Mouse (Mus musculus) liver, embryonic 13.5 days (tissue): ENCODE data around the gene Lyst. TPM values are rescaled to one million over a fixed set of nuclear protein-coding genes. Genes with fewer than 3 reads are reported as not detected.
"Not testable (repeated sequence)": the region's sequence is repeated elsewhere in the genome, so short reads cannot be mapped to it uniquely, and the experiment has no call there.

Source experiments
- ATAC-seq: fragments of 200-750 bp; cut with Nextera tagmentation; 2 replicates; pipeline ENCODE4 v1.8.0; 2017; ENCODE audit warnings: low read depth, mild to moderate bottlenecking, moderate number of reproducible peaks, moderate library complexity
- DNase-seq: peaks from one replicate; pipeline ENCODE4 v3.0.0; 2022
- H3K27ac ChIP-seq: fragments of 300-500 bp; sonication (generic); 2 replicates; pipeline ENCODE4 v1.5.1; 2015; ENCODE audit warnings: moderate library complexity, mild to moderate bottlenecking, inconsistent platforms
- H3K27me3 ChIP-seq: fragments of 300-500 bp; sonication (generic); 2 replicates; pipeline ENCODE4 v1.6.1; 2015; ENCODE audit warnings: mild to moderate bottlenecking, inconsistent platforms
- H3K36me3 ChIP-seq: fragments of 300-500 bp; sonication (generic); 2 replicates; pipeline ENCODE4 v1.6.1; 2015; ENCODE audit warnings: mild to moderate bottlenecking, inconsistent platforms
- H3K4me1 ChIP-seq: fragments of 300-500 bp; sonication (generic); replicated peaks from 2 replicates; pipeline ENCODE4 v1.6.1; 2015; ENCODE audit warnings: inconsistent platforms
- H3K4me2 ChIP-seq: fragments of 300-500 bp; sonication (generic); 2 replicates; pipeline ENCODE4 v1.6.1; 2015; ENCODE audit warnings: inconsistent platforms, mild to moderate bottlenecking, moderate library complexity
- H3K4me3 ChIP-seq: fragments of 300-500 bp; sonication (generic); replicated peaks from 2 replicates; pipeline ENCODE4 v1.5.1; 2015; ENCODE audit warnings: mild to moderate bottlenecking, inconsistent platforms
- H3K9ac ChIP-seq: fragments of 300-500 bp; sonication (generic); 2 replicates; pipeline ENCODE4 v1.6.1; 2015; ENCODE audit warnings: mild to moderate bottlenecking, inconsistent platforms
- H3K9me3 ChIP-seq: fragments of 300-500 bp; sonication (generic); replicated peaks from 2 replicates; pipeline ENCODE4 v1.6.1; 2016; ENCODE audit warnings: inconsistent platforms
- WGBS: fragments of 180-500 bp; shearing (Covaris S2); methylation state at CpG from one replicate; pipeline ENCODE4 v1.1.7; 2015; ENCODE audit not compliant: insufficient replicate concordance; 5-methylcytosine and 5-hydroxymethylcytosine counted together
- polyA plus RNA-seq: library from polyadenylated mRNA; unstranded; fragments of >200 nt; fragmentation: Nextera tagmentation; extraction: Ambion mirVana; gene quantifications from 2 replicates; pipeline ENCODE4 v1.2.1, GENCODE M21; 2015

Gene Lyst
- polyA plus RNA-seq, 1 experiment from 2014 or later = 1.4 TPM

DNA sequence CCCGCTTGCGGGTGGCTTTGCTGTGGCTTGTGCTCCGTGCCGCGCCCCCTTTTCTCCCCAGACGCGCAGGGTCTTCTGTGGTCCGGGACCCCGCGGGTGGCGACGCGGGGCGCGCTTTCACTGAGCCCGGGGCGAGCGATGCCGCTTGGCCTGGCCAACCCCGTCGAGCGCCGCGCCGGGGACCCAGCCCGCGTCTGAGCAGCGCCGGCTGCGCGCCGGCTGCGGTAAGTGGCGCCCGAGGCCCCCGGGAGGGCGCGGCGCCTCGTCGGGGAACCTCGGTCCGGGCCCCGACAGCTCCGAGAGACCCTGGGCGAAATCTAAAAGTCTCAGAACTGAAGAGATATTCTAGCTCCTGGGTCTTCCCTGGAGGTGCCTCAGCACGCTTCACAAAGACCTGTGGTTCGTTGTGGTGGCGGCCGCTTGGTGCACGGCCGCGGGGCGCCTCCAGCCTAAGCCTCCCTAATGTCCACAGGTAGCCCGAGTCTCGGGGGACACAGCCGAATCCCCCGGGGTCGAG is 194.3 kb downstream of the Lyst start:
- Histone ChIP-seq H3K4me3 (peak overlapping the region; percentile 56), H3K9ac (no peak overlapping the region), H3K36me3 (no peaks in the 10 kb centered on the region), H3K27me3 (peaks cover 59% of the 10 kb centered on the region), H3K9me3 (no peaks in the 10 kb centered on the region), H3K27ac (no peak overlapping the region), H3K4me1 (peaks cover 18% of the 10 kb centered on the region), H3K4me2 (peak overlapping the region; percentile 75)
- ATAC-seq (peak; percentile 31; the same call in 1 of the 2 replicates), DNase-seq (no peak)
- whole genome bisulfite sequencing = under 1% methylated on average over 45 of the region's 59 CpGs

DNA sequence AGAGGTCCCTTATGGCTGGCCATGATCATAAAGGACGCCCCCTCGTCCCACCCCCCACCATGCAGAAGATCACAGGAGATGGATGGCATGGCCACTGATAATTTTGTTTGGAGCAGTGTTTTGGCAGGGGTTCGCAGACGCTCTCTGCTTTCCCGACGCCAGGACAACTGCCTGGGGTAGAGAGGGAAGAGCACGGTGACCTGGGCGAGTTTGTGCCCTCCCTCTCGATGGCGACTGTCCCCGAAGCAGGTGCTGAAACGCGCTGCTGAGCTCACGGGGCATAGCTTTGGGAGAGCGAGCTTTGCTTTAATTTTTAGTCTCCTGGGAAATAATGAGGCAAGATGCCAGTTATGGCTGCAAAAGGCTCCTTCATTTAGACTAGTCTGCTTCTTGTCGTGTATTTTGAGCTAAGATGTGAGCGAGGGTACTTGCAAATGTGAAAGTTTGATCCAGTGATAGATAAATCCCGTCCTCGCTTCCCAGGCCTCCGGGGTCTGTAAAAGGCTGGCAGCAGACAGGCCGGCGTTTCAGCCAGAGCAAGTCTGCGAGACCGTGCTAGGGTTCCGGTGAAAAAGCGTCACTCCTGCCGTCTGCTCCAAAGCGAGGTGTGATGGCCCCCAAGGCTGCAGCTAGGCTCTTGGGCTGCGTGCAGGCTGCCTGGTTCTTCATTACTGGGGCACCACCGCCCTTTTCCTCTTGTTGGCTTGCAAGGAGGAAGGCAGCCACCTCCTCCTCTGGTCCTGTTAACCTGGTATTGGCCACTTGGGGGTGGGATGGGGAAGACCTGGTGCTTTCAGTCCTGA is 195.0 kb downstream of the Lyst start:
- Histone ChIP-seq H3K9me3 (no peaks in the 10 kb centered on the region), H3K4me2 (peak overlapping the region; percentile 75), H3K36me3 (no peaks in the 10 kb centered on the region), H3K4me3 (peak overlapping the region; percentile 56), H3K27ac (no peak overlapping the region), H3K4me1 (peaks cover 18% of the 10 kb centered on the region), H3K27me3 (peaks cover 59% of the 10 kb centered on the region), H3K9ac (no peak overlapping the region)
- WGBS = 3% methylated on average over 30 of the region's 30 CpGs
- DNase-seq (no peak), ATAC-seq (no peak)

DNA sequence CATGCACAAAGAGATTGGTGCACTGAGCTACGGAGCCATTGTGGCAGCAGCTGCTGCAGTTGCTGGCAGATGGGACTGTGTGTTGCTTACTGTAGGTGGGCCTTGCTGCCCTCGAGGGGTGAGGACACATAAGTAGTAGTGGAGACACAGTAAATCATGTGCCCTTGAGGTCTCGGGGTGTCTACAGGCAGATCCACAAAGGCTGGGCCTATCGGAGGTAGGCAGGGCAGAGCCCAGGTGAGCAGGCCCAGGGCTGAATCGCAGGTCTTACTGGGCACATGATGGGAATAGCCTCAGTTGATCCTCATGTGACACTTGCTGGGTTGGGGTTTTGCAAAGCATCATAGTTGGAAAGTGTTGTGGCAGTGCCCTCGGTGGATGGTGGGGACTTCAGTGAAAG is 196.8 kb downstream of the Lyst start:
- Histone ChIP-seq H3K27me3 (peaks cover 59% of the 10 kb centered on the region), H3K36me3 (no peaks in the 10 kb centered on the region), H3K9me3 (no peaks in the 10 kb centered on the region), H3K9ac (no peak overlapping the region), H3K4me2 (no peak overlapping the region), H3K4me3 (no peak overlapping the region), H3K4me1 (peaks cover 18% of the 10 kb centered on the region), H3K27ac (no peak overlapping the region)
- no peak for ATAC-seq
- WGBS = 66% methylated on average over 6 of the region's 6 CpGs
- no peak for DNase-seq

DNA sequence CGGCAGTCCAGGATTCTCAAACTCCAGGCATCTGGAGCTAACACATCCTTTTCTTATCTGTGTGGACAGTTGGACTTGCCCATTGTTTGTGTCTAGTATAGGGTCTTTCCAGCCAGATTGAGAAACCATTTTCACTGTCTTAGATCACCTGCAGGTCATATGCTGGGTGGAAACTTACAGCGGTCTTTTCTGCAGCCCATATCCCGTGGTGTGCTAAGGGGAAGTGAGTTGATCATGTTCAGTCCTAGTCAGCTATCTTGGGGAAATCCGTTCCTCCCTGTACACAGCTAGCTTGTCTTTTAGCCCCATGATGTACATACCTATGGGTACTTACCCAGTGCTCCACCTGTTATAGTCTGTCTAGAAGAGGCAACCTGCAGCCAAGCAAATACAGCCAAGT is 197.9 kb downstream of the Lyst start:
- no peak for DNase-seq
- Histone ChIP-seq H3K9ac (no peak overlapping the region), H3K4me2 (no peak overlapping the region), H3K27ac (no peak overlapping the region), H3K27me3 (peaks cover 50% of the 10 kb centered on the region), H3K4me1 (peaks cover 18% of the 10 kb centered on the region), H3K9me3 (no peaks in the 10 kb centered on the region), H3K4me3 (no peak overlapping the region), H3K36me3 (no peaks in the 10 kb centered on the region)
- ATAC-seq = no peak
- 57% methylated on average over 4 of the region's 4 CpGs for WGBS

DNA sequence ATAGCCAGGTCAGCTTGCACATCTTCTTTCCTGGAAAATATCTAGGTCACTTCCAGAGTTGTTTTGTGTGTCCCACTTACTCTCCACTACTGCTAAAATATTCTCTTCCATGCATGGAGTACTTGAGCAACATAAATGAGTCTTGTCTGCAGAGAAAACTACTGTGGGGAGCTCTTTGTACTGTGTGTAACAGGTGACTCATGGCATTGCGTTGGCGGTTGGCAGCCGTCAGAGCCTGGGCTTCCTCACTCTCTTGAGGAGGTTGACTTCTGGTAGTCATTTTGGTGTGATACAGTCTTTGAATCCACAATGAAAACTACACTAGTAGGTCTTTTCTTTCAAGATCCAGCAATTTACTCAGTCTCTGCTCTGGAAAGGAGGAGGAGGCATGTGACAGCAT is 201.8 kb downstream of the Lyst start:
- no peak for ATAC-seq
- Histone ChIP-seq H3K4me3 (no peak overlapping the region), H3K27ac (no peak overlapping the region), H3K36me3 (no peaks in the 10 kb centered on the region), H3K9me3 (no peaks in the 10 kb centered on the region), H3K4me2 (no peak overlapping the region), H3K27me3 (peaks cover 14% of the 10 kb centered on the region), H3K4me1 (no peaks in the 10 kb centered on the region), H3K9ac (no peak overlapping the region)
- no peak for DNase-seq
- WGBS = 72% methylated on average over 3 of the region's 3 CpGs

DNA sequence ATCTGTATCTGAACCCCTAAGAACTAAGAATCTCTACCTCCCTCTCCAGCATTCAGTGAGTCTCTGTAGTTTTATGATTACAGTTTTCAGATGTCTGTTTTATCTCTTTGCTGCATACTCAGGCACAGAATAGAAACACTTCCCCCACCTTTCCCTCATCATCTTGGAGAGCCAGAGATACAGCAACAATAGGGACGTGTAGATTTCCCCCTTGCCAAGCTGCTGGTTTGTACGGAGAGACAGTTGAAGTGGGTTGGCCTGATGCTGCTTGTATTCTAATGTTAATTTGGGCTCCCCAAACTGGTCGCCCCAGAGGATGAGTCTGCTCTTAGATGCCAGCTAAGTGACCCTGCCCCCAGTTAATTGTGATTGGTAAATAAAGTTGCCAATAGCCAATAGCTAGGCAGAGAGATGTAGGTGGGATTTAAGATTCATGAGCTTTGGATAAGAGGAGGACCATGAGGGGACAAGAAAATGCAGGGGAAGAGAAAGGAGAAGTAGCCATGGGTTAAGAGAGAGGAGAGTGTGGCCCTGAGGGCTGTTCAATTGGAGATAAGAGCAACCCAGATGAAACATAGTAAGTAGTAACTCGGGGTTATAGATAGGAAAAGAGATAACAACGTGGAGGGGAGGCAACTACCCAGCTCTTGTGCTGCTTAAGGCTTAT is 205.1 kb downstream of the Lyst start:
- DNase-seq = no peak
- H3K4me2 ChIP-seq = no peak overlapping the region
- 6% methylated on average over 5 of the region's 5 CpGs for WGBS
- H3K9ac ChIP-seq = no peak overlapping the region
- H3K27ac ChIP-seq = no peak overlapping the region
- no peak for ATAC-seq
- H3K4me1 ChIP-seq = no peaks in the 10 kb centered on the region
- no peaks in the 10 kb centered on the region for H3K27me3 ChIP-seq
- no peaks in the 10 kb centered on the region for H3K36me3 ChIP-seq
- H3K4me3 ChIP-seq = no peak overlapping the region
- H3K9me3 ChIP-seq = no peaks in the 10 kb centered on the region

DNA sequence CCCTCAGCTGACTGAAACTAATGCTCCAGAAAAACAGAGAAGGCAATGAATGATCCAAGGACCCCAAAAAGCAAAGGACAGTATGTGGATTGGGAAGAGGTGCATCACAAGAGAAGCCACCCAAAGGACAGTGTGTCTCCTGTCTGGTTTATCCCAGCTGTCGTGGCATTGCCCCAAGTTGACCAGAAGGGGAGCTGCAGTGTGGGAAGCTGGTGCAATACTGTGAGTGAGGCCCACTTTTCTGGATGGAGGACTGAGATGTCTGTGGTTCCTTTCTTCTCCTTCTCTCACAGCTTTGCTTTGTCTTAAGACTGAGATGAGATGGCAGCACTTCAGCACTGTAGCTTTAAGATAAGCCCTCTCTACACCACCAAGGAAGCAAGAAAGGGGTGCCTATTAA is 205.9 kb downstream of the Lyst start:
- no peak overlapping the region for H3K9ac ChIP-seq
- DNase-seq = no peak
- no peaks in the 10 kb centered on the region for H3K27me3 ChIP-seq
- no peaks in the 10 kb centered on the region for H3K36me3 ChIP-seq
- H3K4me2 ChIP-seq = no peak overlapping the region
- H3K27ac ChIP-seq = no peak overlapping the region
- no peak overlapping the region for H3K4me3 ChIP-seq
- no peaks in the 10 kb centered on the region for H3K9me3 ChIP-seq
- no peaks in the 10 kb centered on the region for H3K4me1 ChIP-seq
- no peak for ATAC-seq
- 50% methylated on average over 1 of the region's 1 CpGs for WGBS

DNA sequence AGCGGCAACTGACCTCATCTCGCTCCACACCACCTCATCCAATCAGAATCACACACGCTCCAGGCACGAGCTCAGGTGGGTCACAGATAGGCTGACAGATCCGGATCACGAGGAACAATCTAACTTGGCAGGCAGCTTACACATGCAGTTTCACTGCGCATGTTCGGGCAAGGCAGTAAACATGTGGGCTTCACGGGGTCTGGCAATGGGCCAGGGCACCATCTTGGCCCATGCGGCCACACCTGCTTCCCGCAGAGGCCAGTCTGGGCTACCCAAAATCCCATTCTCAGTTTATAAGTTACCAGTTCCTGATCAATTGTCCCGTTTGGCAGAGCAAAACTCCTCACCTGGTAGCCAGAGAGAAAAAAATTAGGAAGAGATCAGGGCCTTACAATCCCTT is 207.6 kb downstream of the Lyst start:
- not testable (repeated sequence) for H3K9me3 ChIP-seq, H3K4me1 ChIP-seq, H3K9ac ChIP-seq, ATAC-seq, H3K4me2 ChIP-seq, H3K27ac ChIP-seq, H3K36me3 ChIP-seq, H3K4me3 ChIP-seq, DNase-seq, H3K27me3 ChIP-seq
- 78% methylated on average over 12 of the region's 12 CpGs for WGBS

DNA sequence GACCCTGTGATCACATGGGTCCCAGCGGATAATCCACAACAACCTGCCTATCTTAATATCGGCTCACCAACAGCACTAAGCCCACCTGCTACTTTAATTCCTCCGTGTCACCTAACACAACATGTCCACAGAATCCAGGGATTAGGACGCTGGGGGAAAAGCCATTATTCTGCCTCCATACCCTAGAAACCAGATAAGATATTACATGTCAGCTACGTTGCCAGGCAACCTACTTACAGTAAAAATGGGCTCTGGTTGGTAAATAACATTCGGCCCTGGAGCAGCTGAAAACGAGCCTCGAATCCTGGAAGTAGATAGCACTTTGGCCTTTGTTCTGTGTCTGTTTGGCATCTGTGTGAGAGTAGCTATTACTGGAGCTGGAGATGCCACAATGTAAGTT is 208.6 kb downstream of the Lyst start:
- Histone ChIP-seq H3K27ac (no peak overlapping the region), H3K36me3 (no peaks in the 10 kb centered on the region), H3K9ac (no peak overlapping the region), H3K27me3 (no peaks in the 10 kb centered on the region), H3K9me3 (no peaks in the 10 kb centered on the region), H3K4me2 (no peak overlapping the region), H3K4me3 (no peak overlapping the region), H3K4me1 (no peaks in the 10 kb centered on the region)
- WGBS = 68% methylated on average over 8 of the region's 8 CpGs
- ATAC-seq = no peak
- no peak for DNase-seq

DNA sequence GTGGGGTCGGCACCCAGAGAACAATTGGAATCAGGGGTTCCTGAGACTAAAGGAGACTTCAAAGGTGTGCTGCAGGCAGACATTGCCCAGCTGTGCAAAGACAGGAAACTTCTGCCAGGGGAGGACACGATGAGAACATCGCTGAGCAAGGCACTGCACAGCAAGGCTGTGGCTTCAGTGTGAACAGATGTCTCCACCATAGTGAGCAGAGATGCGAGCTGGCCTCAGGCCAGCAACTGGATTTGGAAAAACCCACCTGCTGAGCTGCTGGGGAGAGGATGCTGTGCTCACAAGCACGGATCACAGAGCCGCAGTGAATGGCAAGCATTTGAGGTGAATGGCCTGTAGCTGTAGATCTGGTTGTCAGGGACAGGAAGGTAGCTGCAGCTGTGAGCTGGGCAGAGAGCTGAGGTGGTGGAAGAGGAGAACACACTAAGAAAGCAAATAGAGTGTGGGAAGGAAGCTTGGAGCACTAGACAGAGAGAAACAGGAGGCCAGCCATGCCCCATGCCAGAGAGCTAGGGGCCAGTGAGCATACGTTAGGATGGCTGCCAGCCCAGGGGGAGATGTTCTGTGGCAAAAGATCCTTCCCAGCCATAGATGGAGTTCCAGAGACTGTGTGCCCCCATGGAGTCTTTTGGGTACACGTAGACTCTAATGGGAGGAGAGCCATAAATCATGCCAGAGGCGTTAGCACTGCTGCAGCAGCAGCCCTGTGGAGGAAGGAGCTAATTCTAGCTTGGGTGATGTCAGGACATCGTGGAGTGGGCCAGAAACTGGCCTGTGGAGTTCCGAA is 218.3 kb downstream of the Lyst start:
- H3K4me2 ChIP-seq = no peak overlapping the region
- H3K36me3 ChIP-seq = no peaks in the 10 kb centered on the region
- no peaks in the 10 kb centered on the region for H3K4me1 ChIP-seq
- ATAC-seq (no peak), DNase-seq (no peak)
- H3K27ac ChIP-seq = no peak overlapping the region
- no peaks in the 10 kb centered on the region for H3K9me3 ChIP-seq
- no peak overlapping the region for H3K9ac ChIP-seq
- no peaks in the 10 kb centered on the region for H3K27me3 ChIP-seq
- 39% methylated on average over 11 of the region's 11 CpGs for WGBS
- H3K4me3 ChIP-seq = no peak overlapping the region

DNA sequence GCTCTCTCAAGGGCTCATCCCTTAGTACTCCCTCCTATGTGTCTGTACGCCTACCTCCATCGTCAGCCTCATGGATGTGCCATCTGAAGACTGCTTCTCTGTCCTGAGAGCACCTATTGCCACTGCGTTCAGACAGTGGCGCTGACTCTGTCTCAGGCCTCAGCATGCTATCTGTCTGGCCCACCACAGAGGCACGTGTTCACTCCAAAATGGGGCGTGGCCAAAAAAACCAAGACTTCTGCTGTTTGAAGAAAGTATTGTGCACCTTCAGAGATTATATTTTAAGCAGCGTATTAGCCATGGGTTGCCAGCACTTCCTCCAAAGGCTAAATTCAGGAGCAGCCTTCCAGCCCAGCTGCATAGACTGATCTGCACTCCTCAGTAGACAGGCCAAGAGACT is 220.7 kb downstream of the Lyst start:
- WGBS = 59% methylated on average over 7 of the region's 7 CpGs
- ATAC-seq = no peak
- no peaks in the 10 kb centered on the region for H3K27me3 ChIP-seq
- no peaks in the 10 kb centered on the region for H3K4me1 ChIP-seq
- H3K4me3 ChIP-seq = no peak overlapping the region
- no peak overlapping the region for H3K4me2 ChIP-seq
- DNase-seq = no peak
- H3K36me3 ChIP-seq = no peaks in the 10 kb centered on the region
- H3K9me3 ChIP-seq = no peaks in the 10 kb centered on the region
- no peak overlapping the region for H3K9ac ChIP-seq
- H3K27ac ChIP-seq = no peak overlapping the region
